Mouse (Mus musculus) midbrain, embryonic 11.5 days (tissue): ENCODE measurements at regions not wholly inside any gene's neighbourhood (a gene's known extent, or its start where the extent isn't known, plus 50 kb on each side); places are given as distances from the start of the nearest gene placed in this dataset.

ENCODE experiments used
- ATAC-seq: fragments of 200-750 bp; cut with Nextera tagmentation; 2 replicates; pipeline ENCODE4 v1.8.0; 2017; ENCODE audit warnings: moderate TSS enrichment, moderate library complexity; ENCODE audit not compliant: low FRiP score
- DNase-seq: peaks from one replicate; pipeline ENCODE4 v3.0.0; 2015; ENCODE audit warnings: low spot score; ENCODE audit errors: missing footprints
- H3K27ac ChIP-seq: fragments of 300-500 bp; sonication (generic); 2 replicates; pipeline ENCODE4 v1.5.1; 2014; ENCODE audit warnings: low read depth, low read length
- H3K27me3 ChIP-seq: fragments of 300-500 bp; sonication (generic); 2 replicates; pipeline ENCODE4 v1.6.1; 2014; ENCODE audit warnings: mild to moderate bottlenecking, low read length, moderate library complexity, mixed read lengths; ENCODE audit not compliant: control insufficient read depth, insufficient read depth
- H3K36me3 ChIP-seq: fragments of 300-500 bp; sonication (generic); 2 replicates; pipeline ENCODE4 v1.6.1; 2014; ENCODE audit warnings: mild to moderate bottlenecking, low read length, moderate library complexity, mixed read lengths; ENCODE audit not compliant: control insufficient read depth, insufficient read depth
- H3K4me1 ChIP-seq: fragments of 300-500 bp; sonication (generic); 2 replicates; pipeline ENCODE4 v1.6.1; 2014; ENCODE audit warnings: low read length; ENCODE audit not compliant: control insufficient read depth, insufficient read depth
- H3K4me2 ChIP-seq: fragments of 300-500 bp; sonication (generic); 2 replicates; pipeline ENCODE4 v1.6.1; 2014; ENCODE audit warnings: mild to moderate bottlenecking, moderate library complexity
- H3K4me3 ChIP-seq: fragments of 300-500 bp; sonication (generic); 2 replicates; pipeline ENCODE4 v1.5.1; 2014; ENCODE audit warnings: low read depth, low read length
- H3K9ac ChIP-seq: fragments of 300-500 bp; sonication (generic); 2 replicates; pipeline ENCODE4 v1.6.1; 2014; ENCODE audit warnings: low read length
- H3K9me3 ChIP-seq: fragments of 300-500 bp; sonication (generic); 2 replicates; pipeline ENCODE4 v1.6.1; 2016; ENCODE audit warnings: low read length; ENCODE audit not compliant: control insufficient read depth
- WGBS: fragments of 180-500 bp; shearing (Covaris S2); extraction: QIAGEN DNeasy Blood & Tissue Kit; methylation state at CpG from one replicate; pipeline ENCODE4 v1.1.7; 2014; 5-methylcytosine and 5-hydroxymethylcytosine counted together

DNA sequence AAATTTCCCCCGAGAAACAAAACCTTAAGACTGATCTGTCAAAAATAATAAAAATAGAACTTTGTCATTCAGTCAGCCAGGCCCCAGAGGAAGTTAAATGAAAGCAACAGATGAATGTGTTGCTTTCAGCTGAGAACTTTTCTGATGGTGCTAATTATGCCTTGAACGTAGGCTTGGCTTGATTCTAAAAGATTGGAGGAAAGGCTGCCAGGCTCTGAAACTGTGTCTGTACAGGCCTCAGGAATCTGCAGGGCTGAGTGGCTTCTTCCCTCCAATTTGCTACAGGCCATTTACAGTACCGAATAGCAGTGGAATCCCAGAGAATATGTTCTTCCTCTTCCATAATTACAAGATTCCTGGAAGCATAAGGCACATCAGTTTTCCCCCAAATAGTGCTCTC, 1103.2 kb upstream of the Crim1 start:
- no peak for DNase-seq
- Histone ChIP-seq H3K4me3 (no peak overlapping the region), H3K27ac (no peak overlapping the region), H3K4me1 (no peaks in the 10 kb centered on the region), H3K27me3 (no peaks in the 10 kb centered on the region), H3K9ac (no peak overlapping the region), H3K4me2 (no peak overlapping the region), H3K9me3 (no peaks in the 10 kb centered on the region), H3K36me3 (no peaks in the 10 kb centered on the region)
- WGBS: 75% methylated on average over 3 of the region's 3 CpGs
- no peak for ATAC-seq

DNA sequence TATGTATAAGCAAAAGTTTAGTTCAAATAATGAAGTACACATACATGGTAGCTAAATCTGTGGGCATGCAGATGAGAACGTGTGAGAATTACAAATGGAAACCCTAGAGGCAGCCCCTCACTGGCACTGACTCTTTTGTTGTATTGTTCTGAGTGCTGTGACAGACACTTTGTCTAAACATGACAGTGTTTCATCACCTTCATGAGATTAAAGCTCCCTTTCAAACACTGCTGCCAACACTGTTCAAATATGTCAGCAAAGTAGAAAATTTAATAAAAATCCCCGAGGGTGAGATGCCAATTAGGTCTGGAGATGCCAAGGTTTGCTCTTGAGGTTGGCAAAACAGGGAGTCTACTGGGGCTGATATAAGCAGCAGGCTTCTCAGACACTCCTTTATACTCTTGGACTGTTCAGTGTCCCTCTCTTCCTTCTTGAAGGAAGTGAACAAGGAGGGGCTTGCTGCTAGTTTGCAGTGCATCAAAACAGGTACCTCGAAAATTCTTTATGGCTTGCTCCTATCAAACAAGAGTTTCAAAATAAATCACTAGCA, 1100.9 kb upstream of the Crim1 start:
- 39% methylated on average over 3 of the region's 3 CpGs for WGBS
- no peak overlapping the region for H3K9ac ChIP-seq
- ATAC-seq: 0 out of 2 replicates have a peak, but pooled peaks have one; percentile 40

DNA sequence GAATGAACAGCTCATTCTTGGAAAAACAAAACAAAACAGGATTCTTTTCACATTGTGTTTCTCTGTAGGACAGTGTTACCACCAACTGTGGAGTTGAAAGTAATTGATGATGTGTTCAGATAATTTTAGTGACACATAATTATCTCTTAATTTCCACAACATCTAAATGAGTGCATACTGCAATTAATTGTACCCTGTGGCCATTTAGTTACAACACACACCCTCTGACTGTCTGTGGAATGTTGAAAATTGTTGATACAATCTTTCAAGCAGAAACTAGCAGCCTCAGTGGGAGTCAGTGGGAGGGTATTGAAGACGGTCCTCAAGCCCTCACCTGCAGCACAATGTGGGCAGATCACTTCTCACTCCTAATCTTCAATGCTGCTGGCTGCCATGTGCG, 1084.1 kb upstream of the Crim1 start:
- H3K36me3 ChIP-seq: no peaks in the 10 kb centered on the region
- H3K27me3 ChIP-seq: no peaks in the 10 kb centered on the region
- no peak overlapping the region for H3K27ac ChIP-seq
- no peak overlapping the region for H3K9ac ChIP-seq
- H3K9me3 ChIP-seq: no peaks in the 10 kb centered on the region
- H3K4me2 ChIP-seq: no peak overlapping the region
- H3K4me3 ChIP-seq: no peak overlapping the region
- DNase-seq (no peak), ATAC-seq (no peak)
- WGBS: 70% methylated on average over 2 of the region's 2 CpGs
- H3K4me1 ChIP-seq: no peaks in the 10 kb centered on the region

More for the DNA sequence above, 1100.9 kb upstream of the Crim1 start:
- DNase-seq: no peak
- Histone ChIP-seq H3K27ac (no peak overlapping the region), H3K4me2 (no peak overlapping the region), H3K4me1 (no peaks in the 10 kb centered on the region), H3K36me3 (no peaks in the 10 kb centered on the region), H3K9me3 (no peaks in the 10 kb centered on the region), H3K4me3 (no peak overlapping the region), H3K27me3 (no peaks in the 10 kb centered on the region)

DNA sequence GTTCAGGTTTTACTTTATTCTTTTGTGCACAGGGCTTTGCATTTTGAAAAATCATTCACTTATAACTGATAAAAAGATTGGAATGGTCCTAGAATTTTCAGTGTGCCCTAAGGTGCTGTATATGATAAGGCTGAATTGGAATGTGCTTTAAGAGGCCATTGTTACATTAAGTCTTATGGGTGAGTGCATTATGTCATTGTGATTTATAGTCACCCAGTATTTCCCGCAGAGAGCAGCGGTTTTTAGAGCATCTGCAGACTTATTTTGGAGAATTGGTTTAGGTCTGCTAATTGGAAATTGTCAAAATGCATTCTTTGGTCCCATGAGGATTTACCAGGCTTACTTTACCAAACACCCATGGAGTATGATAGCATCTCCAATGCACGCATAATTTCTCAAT, 1083.1 kb upstream of the Crim1 start:
- ATAC-seq (no peak), DNase-seq (no peak)
- no peak overlapping the region for H3K9ac ChIP-seq
- H3K9me3 ChIP-seq: no peaks in the 10 kb centered on the region
- H3K27me3 ChIP-seq: no peaks in the 10 kb centered on the region
- H3K4me3 ChIP-seq: no peak overlapping the region
- no peak overlapping the region for H3K4me2 ChIP-seq
- no peak overlapping the region for H3K27ac ChIP-seq
- H3K4me1 ChIP-seq: no peaks in the 10 kb centered on the region
- WGBS: 94% methylated on average over 3 of the region's 3 CpGs
- H3K36me3 ChIP-seq: no peaks in the 10 kb centered on the region

DNA sequence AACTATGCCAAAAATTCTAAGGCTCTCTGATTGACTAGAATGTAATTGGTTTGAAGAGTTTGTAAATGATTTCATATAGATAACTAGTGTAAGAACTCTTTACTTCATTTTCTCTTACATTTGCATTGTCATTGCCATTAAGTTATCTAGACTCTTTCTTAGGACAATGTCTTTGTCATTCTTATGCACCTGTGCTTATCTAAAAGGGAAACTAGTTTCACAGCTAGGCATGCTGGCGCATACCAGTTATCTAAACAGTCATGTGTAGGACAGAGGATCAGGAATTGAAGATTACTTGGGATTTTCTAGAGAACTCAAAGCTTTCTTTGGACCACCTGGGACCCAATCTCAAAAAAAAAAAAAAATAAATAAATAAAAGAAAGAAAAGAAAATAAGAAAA, 1081.6 kb upstream of the Crim1 start:
- Histone ChIP-seq H3K27ac (no peak overlapping the region), H3K9me3 (no peaks in the 10 kb centered on the region)

DNA sequence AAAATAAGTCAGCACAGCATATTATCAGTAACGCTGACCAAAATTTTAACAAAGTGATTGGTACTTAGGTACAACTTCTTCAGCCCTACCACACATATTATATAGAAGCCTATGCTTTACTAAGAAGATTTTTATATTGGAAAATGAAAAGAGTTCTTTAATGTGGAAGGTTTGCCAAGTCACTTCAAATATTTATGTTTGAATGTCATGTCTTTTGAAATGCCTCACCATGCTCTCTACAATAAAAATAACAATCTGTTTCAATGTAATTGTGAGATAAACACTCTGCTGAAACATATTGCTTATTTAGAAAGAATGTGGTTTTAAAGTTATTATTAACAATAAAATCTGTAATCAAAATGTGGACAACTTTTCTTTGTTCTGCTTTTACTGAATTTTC, 1073.0 kb upstream of the Crim1 start:
- no peak overlapping the region for H3K9ac ChIP-seq
- H3K36me3 ChIP-seq: no peaks in the 10 kb centered on the region
- no peak for ATAC-seq
- H3K4me2 ChIP-seq: no peak overlapping the region
- H3K4me3 ChIP-seq: no peak overlapping the region
- H3K27me3 ChIP-seq: no peaks in the 10 kb centered on the region
- H3K4me1 ChIP-seq: no peaks in the 10 kb centered on the region
- WGBS: 95% methylated on average over 1 of the region's 1 CpGs
- no peak for DNase-seq
- no peaks in the 10 kb centered on the region for H3K9me3 ChIP-seq
- H3K27ac ChIP-seq: no peak overlapping the region

More for the DNA sequence above, 1081.6 kb upstream of the Crim1 start:
- Histone ChIP-seq H3K4me2 (no peak overlapping the region), H3K4me1 (no peaks in the 10 kb centered on the region), H3K36me3 (no peaks in the 10 kb centered on the region), H3K4me3 (no peak overlapping the region), H3K27me3 (no peaks in the 10 kb centered on the region), H3K9ac (no peak overlapping the region)
- DNase-seq (no peak), ATAC-seq (no peak)
- WGBS: 92% methylated on average over 1 of the region's 1 CpGs
